Mouse (Mus musculus) duodenum, adult 2 months (tissue): Measurements from ENCODE around the gene Pigh. TPM values are rescaled to one million over a fixed set of nuclear protein-coding genes. Genes with fewer than 3 reads are reported as not detected.

ENCODE experiments used
- polyA plus RNA-seq: library from polyadenylated mRNA; depleted of rRNA; stranded (reverse); fragments of >200 nt; gene quantifications from 2 replicates; pipeline ENCODE4 v1.2.3, GENCODE M21; 2012; ENCODE audit warnings: low replicate concordance; rRNA removed

Gene Pigh
- polyA plus RNA-seq, result 7.2 and 11.0 TPM in 2 replicates

DNA sequence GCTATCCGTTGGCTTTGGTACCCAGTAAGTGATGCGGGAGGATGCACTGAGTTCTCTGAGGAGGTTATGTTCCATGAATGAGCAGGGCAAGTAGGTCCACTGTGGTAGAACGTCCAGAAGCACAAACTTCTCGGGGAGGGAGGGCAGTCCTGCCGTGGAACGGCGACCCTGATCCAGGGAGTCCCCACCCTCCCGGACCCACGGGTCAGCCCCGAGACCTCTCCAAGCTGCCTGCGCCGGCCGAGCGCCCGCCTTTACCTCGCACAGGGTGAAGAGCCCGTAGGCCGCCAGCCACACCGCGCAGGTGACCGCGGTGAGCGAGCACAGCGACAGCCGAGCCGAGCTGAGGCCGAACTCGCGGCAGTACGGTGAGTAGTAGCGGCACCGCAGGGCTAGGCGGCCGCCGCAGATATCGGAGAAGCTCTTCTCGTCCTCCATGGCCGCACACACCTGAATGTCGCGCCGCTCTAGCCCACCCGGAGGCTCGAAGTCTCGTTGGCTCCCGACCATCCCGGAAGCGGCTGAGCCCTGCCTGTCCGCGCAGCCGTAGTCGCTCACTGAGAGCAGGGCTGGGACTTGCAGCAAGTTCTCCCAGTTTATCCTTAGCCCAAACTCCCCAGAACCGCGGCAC is at the start of gene Pigh:
TSS of gene Pigh (minus strand) at position 470 of the 631 bp plus-strand sequence.

DNA sequence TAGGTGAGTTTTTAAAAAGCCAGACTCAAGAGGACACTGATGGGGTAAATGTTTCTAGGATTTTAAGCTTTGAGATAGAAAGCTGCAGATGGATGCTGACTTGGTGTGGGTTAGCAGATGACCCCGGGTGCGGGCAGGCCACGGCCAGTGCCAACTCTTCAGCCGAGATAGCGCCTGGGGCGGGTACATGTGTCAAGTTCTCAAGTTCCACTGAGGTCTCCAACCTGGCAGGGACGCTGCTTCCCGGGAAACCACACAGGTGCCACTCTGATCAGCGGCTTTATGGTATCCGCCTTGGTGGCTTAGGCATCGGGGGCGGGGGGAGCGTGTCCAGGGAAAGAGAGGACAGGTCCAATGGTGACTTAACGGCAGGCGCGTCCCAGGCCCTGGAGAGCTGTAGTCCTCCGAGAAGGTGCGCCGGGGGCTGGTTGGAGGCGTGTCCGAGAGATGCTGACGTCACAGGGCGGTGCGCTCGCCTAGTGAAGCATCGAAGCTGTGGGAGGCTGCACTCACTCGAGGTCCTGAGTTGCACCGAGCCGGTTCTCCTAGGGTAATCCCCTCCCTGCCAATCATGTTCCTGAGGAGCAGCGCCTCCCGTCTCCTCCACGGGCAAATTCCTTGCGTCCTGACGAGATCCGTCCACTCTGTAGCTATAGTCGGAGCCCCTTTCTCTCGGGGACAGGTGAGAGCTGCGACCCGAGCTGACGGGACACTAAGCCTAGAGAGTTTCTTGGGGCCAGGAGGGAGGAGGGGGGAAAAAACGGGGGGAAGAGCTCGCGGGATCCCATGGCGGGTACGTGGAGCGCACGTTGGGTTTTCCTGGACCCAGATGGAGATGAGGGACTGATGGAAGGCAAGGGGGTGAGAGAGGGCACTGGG is 41.1 kb upstream of the Pigh start, which contains the start of gene Arg2:
TSS of gene Arg2 (plus strand) at position 479 of the 879 bp plus-strand sequence.

Other genes with a start within 250 kb of the Pigh start
- 2.3 and 2.4 TPM in 2 replicates for gene Atp6v1d, start 228.0 kb downstream of the Pigh start, polyA plus RNA-seq
- gene Eif2s1, start 227.8 kb downstream of the Pigh start, polyA plus RNA-seq, result 1.9 and 2.4 TPM in 2 replicates
- 5.5 and 8.2 TPM in 2 replicates for gene Plek2, start 182.7 kb downstream of the Pigh start, polyA plus RNA-seq
- 8.3 and 9.2 TPM in 2 replicates for gene Tmem229b, start 82.0 kb downstream of the Pigh start, polyA plus RNA-seq
- gene Plekhh1, start 60.5 kb downstream of the Pigh start, polyA plus RNA-seq, result 12.2 and 13.3 TPM in 2 replicates
- gene Arg2, start 41.1 kb upstream of the Pigh start, polyA plus RNA-seq, result 136 and 163 TPM in 2 replicates
- 33.8 and 46.6 TPM in 2 replicates for gene Vti1b, start 83.0 kb upstream of the Pigh start, polyA plus RNA-seq
- 6.6 and 7.2 TPM in 2 replicates for gene Rdh11, start 102.6 kb upstream of the Pigh start, polyA plus RNA-seq
- gene Rdh12, start 119.3 kb upstream of the Pigh start, polyA plus RNA-seq, result 0.41 and 0.44 TPM in 2 replicates
- gene Zfyve26, start 206.7 kb upstream of the Pigh start, polyA plus RNA-seq, result 7.0 and 7.3 TPM in 2 replicates
- gene Rad51b, start 207.6 kb upstream of the Pigh start, polyA plus RNA-seq, result 0.32 TPM in 1 of 2 replicates, not detected in the other